Mouse (Mus musculus) olfactory bulb, adult 2 months (tissue): ENCODE measurements around the gene Galnt7. TPM values are rescaled to one million over a fixed set of nuclear protein-coding genes. Genes with fewer than 3 reads are reported as not detected.

Source experiments
- H3K27ac ChIP-seq: fragments of 200-500 bp; 2 replicates; pipeline ENCODE4 v1.5.1; 2012; ENCODE audit warnings: low read depth, low read length; ENCODE audit not compliant: insufficient read depth
- H3K4me1 ChIP-seq: fragments of 200-500 bp; 2 replicates; pipeline ENCODE4 v1.6.1; 2012; ENCODE audit warnings: low read length; ENCODE audit not compliant: control insufficient read depth, insufficient read depth
- H3K4me3 ChIP-seq: fragments of 200-500 bp; 2 replicates; pipeline ENCODE4 v1.5.1; 2012; ENCODE audit warnings: mild to moderate bottlenecking, low read depth, low read length, moderate library complexity; ENCODE audit not compliant: insufficient read depth
- CTCF ChIP-seq: fragments of 200-500 bp; IDR thresholded peaks from 2 replicates; pipeline ENCODE4 v1.5.1; 2012; ENCODE audit warnings: low read depth, mild to moderate bottlenecking, low read length, moderate library complexity; ENCODE audit not compliant: insufficient read depth
- POLR2A ChIP-seq: fragments of 200-500 bp; IDR thresholded peaks from 2 replicates; pipeline ENCODE4 v1.6.1; 2012; ENCODE audit warnings: mild to moderate bottlenecking, low read depth, low read length, moderate library complexity; ENCODE audit not compliant: insufficient read depth
- WGBS: fragments of 180-500 bp; shearing (Covaris S2); methylation state at CpG from one replicate; pipeline ENCODE4 v1.1.7; 2018; 5-methylcytosine and 5-hydroxymethylcytosine counted together
- polyA plus RNA-seq: library from polyadenylated mRNA; stranded (reverse); fragments of >200 nt; gene quantifications from 2 replicates; pipeline ENCODE4 v1.2.4, GENCODE M21; 2012; ENCODE audit warnings: low replicate concordance; ENCODE audit not compliant: missing spikeins, insufficient read depth, insufficient read length

The Galnt7 gene
- polyA plus RNA-seq, 1 experiment = not detected

- H3K27ac ChIP-seq = no peak overlapping the region
- no peak overlapping the region for H3K4me3 ChIP-seq
- whole genome bisulfite sequencing = 86% methylated on average over 9 of the region's 9 CpGs
- no peak for TF ChIP-seq CTCF
- no peak for TF ChIP-seq POLR2A
- 0 out of 2 replicates have a peak, but pooled peaks cover 2% of the 10 kb centered on the region for H3K4me1 ChIP-seq
These were observed 91.9 kb downstream of the Galnt7 start for GRCm38 (mm10) chr8:57560926-57561325.

GRCm38 (mm10) chr8:57552102-57553032 is 100.5 kb downstream of the Galnt7 start:
- 72% methylated on average over 14 of the region's 14 CpGs for whole genome bisulfite sequencing
- TF ChIP-seq POLR2A (no peak), CTCF (no peak)
- H3K27ac ChIP-seq = no peak overlapping the region
- no peak overlapping the region for H3K4me3 ChIP-seq
- H3K4me1 ChIP-seq = peaks cover 11% of the 10 kb centered on the region

GRCm38 (mm10) chr8:57547581-57547980 is 105.3 kb downstream of the Galnt7 start:
- WGBS = 89% methylated on average over 12 of the region's 12 CpGs
- H3K27ac ChIP-seq = no peak overlapping the region
- TF ChIP-seq CTCF (no peak), POLR2A (no peak)
- peaks cover 11% of the 10 kb centered on the region for H3K4me1 ChIP-seq
- no peak overlapping the region for H3K4me3 ChIP-seq

- TF ChIP-seq POLR2A = no peak
- no peak for TF ChIP-seq CTCF
- Histone ChIP-seq H3K4me1 (peaks cover 10% of the 10 kb centered on the region), H3K4me3 (no peak overlapping the region), H3K27ac (no peak overlapping the region)
- WGBS = 93% methylated on average over 3 of the region's 3 CpGs
These were observed 106.0 kb downstream of the Galnt7 start for GRCm38 (mm10) chr8:57546834-57547233.

- WGBS = 52% methylated on average over 3 of the region's 3 CpGs
- Histone ChIP-seq H3K4me3 (no peak overlapping the region), H3K27ac (no peak overlapping the region), H3K4me1 (peaks cover 8% of the 10 kb centered on the region)
- TF ChIP-seq CTCF = no peak
- TF ChIP-seq POLR2A = no peak
These were observed 106.4 kb downstream of the Galnt7 start for GRCm38 (mm10) chr8:57546401-57546800.

- TF ChIP-seq CTCF (no peak), POLR2A (no peak)
- 85% methylated on average over 9 of the region's 9 CpGs for WGBS
- Histone ChIP-seq H3K4me1 (no peaks in the 10 kb centered on the region), H3K4me3 (no peak overlapping the region), H3K27ac (no peak overlapping the region)
These were observed 111.4 kb downstream of the Galnt7 start for GRCm38 (mm10) chr8:57541405-57541804.

- Histone ChIP-seq H3K4me1 (no peaks in the 10 kb centered on the region), H3K4me3 (no peak overlapping the region), H3K27ac (no peak overlapping the region)
- TF ChIP-seq POLR2A = no peak
- no peak for TF ChIP-seq CTCF
- 91% methylated on average over 11 of the region's 11 CpGs for WGBS
These were observed 111.9 kb downstream of the Galnt7 start for GRCm38 (mm10) chr8:57540951-57541350.

GRCm38 (mm10) chr8:57540110-57540838 is 112.6 kb downstream of the Galnt7 start:
- WGBS = 42% methylated on average over 12 of the region's 12 CpGs
- H3K4me3 ChIP-seq = no peak overlapping the region
- H3K4me1 ChIP-seq = no peaks in the 10 kb centered on the region
- TF ChIP-seq POLR2A = no peak
- no peak overlapping the region for H3K27ac ChIP-seq

- no peak overlapping the region for H3K4me3 ChIP-seq
- H3K27ac ChIP-seq = no peak overlapping the region
- no peak for TF ChIP-seq CTCF
- no peak for TF ChIP-seq POLR2A
- H3K4me1 ChIP-seq = no peaks in the 10 kb centered on the region
- 95% methylated on average over 7 of the region's 7 CpGs for WGBS
These were observed 114.2 kb downstream of the Galnt7 start for GRCm38 (mm10) chr8:57538601-57539000.
